Mouse (Mus musculus) heart, postnatal 0 days (tissue): ENCODE data around the gene Mon2.

ENCODE experiments used
- CTCF ChIP-seq: IDR thresholded peaks from 2 replicates; pipeline ENCODE4 v1.5.1; 2016; ENCODE audit warnings: antibody characterized with exemption, control low read depth, low read depth
- EP300 ChIP-seq: IDR thresholded peaks from 2 replicates; pipeline ENCODE4 v1.6.1; 2016; ENCODE audit warnings: antibody characterized with exemption, low read depth

DNA sequence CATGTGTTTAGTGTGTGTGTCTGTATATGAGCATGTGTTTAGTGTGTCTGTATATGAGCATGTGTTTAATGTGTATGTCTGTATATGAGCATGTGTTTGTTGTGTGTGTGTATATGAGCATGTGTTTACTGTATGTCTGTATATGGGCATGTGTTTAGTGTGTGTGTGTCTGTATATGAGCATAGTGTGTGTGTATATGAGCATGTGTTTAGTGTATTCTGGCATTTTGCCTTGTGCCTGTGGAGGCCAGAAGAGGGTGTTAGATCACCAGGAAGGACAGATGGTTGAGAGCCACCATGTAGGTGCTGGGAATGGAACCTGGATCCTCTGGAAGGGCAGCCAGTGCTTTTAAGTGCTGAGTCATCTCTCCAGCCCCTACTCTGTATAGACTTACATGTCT, 96.9 kb downstream of the Mon2 start:
- TF ChIP-seq EP300 (no peak), CTCF (no peak)
